Mouse (Mus musculus) neural tube, embryonic 14.5 days (tissue): ENCODE results near the gene Sergef. TPM values are rescaled to one million over a fixed set of nuclear protein-coding genes. Genes with fewer than 3 reads are reported as not detected.

Source experiments
- ATAC-seq: fragments of 200-750 bp; cut with Nextera tagmentation; 2 replicates; pipeline ENCODE4 v1.8.0; 2017; ENCODE audit warnings: low read depth, mild to moderate bottlenecking, moderate TSS enrichment, moderate library complexity
- H3K27ac ChIP-seq: fragments of 300-500 bp; sonication (generic); 2 replicates; pipeline ENCODE4 v1.5.1; 2014; ENCODE audit warnings: low read depth, mild to moderate bottlenecking, control low read depth, low read length, moderate library complexity, mixed read lengths
- H3K27me3 ChIP-seq: fragments of 300-500 bp; sonication (generic); 2 replicates; pipeline ENCODE4 v1.6.1; 2014; ENCODE audit warnings: low read length; ENCODE audit not compliant: control insufficient read depth, insufficient read depth
- H3K36me3 ChIP-seq: fragments of 300-500 bp; sonication (generic); 2 replicates; pipeline ENCODE4 v1.6.1; 2014; ENCODE audit warnings: low read length, mixed read lengths; ENCODE audit not compliant: control insufficient read depth, insufficient read depth
- H3K4me1 ChIP-seq: fragments of 300-500 bp; sonication (generic); 2 replicates; pipeline ENCODE4 v1.6.1; 2014; ENCODE audit warnings: low read length; ENCODE audit not compliant: control insufficient read depth, insufficient read depth
- H3K4me2 ChIP-seq: fragments of 300-500 bp; sonication (generic); 2 replicates; pipeline ENCODE4 v1.6.1; 2014; ENCODE audit warnings: mild to moderate bottlenecking, low read depth, low read length, control low read depth
- H3K4me3 ChIP-seq: fragments of 300-500 bp; sonication (generic); 2 replicates; pipeline ENCODE4 v1.5.1; 2014; ENCODE audit warnings: low read depth, low read length, control low read depth, mixed read lengths
- H3K9ac ChIP-seq: fragments of 300-500 bp; sonication (generic); replicated peaks from 2 replicates; pipeline ENCODE4 v1.6.1; 2014; ENCODE audit warnings: low read depth, mild to moderate bottlenecking, control low read depth, low read length, mixed read lengths
- H3K9me3 ChIP-seq: fragments of 300-500 bp; sonication (generic); 2 replicates; pipeline ENCODE4 v1.6.1; 2016; ENCODE audit warnings: low read length; ENCODE audit not compliant: control insufficient read depth
- WGBS: fragments of 180-500 bp; shearing (Covaris S2); extraction: QIAGEN DNeasy Blood & Tissue Kit; methylation state at CpG from one replicate; pipeline ENCODE4 v1.1.7; 2014; 5-methylcytosine and 5-hydroxymethylcytosine counted together
- polyA plus RNA-seq: library from polyadenylated mRNA; unstranded; fragments of >200 nt; fragmentation: Nextera tagmentation; extraction: Ambion mirVana; gene quantifications from 2 replicates; pipeline ENCODE4 v1.2.1, GENCODE M21; 2014

The Sergef gene
- polyA plus RNA-seq, 1 experiment from 2014 or later = 46.3 TPM

GRCm38 (mm10) chr7:46499561-46499960 is 140.0 kb downstream of the Sergef start:
- 94% methylated on average over 4 of the region's 4 CpGs for WGBS
- Histone ChIP-seq H3K4me1 (no peaks in the 10 kb centered on the region; the same call in 1 of the 2 replicates), H3K4me2 (no peak overlapping the region), H3K9ac (no peak overlapping the region), H3K27ac (no peak overlapping the region), H3K4me3 (no peak overlapping the region), H3K9me3 (no peaks in the 10 kb centered on the region), H3K36me3 (no peaks in the 10 kb centered on the region), H3K27me3 (no peaks in the 10 kb centered on the region)
- ATAC-seq = no peak

- no peaks in the 10 kb centered on the region for H3K27me3 ChIP-seq
- ATAC-seq = no peak
- WGBS = 63% methylated on average over 14 of the region's 14 CpGs
Observed at GRCm38 (mm10) chr7:46492134-46492678, 147.4 kb downstream of the Sergef start.

GRCm38 (mm10) chr7:46487354-46487753 is 152.3 kb downstream of the Sergef start:
- Histone ChIP-seq H3K4me3 (no peak overlapping the region), H3K4me1 (peaks cover 4% of the 10 kb centered on the region; the same call in 1 of the 2 replicates), H3K27me3 (no peaks in the 10 kb centered on the region), H3K9ac (no peak overlapping the region), H3K9me3 (no peaks in the 10 kb centered on the region), H3K27ac (no peak overlapping the region), H3K36me3 (no peaks in the 10 kb centered on the region), H3K4me2 (no peak overlapping the region)
- no peak for ATAC-seq
- 49% methylated on average over 4 of the region's 4 CpGs for WGBS

More at GRCm38 (mm10) chr7:46492134-46492678, 147.4 kb downstream of the Sergef start:
- Histone ChIP-seq H3K4me1 (no peaks in the 10 kb centered on the region), H3K27ac (no peak overlapping the region), H3K4me3 (no peak overlapping the region), H3K36me3 (no peaks in the 10 kb centered on the region), H3K9ac (no peak overlapping the region), H3K4me2 (no peak overlapping the region), H3K9me3 (no peaks in the 10 kb centered on the region)

DNA sequence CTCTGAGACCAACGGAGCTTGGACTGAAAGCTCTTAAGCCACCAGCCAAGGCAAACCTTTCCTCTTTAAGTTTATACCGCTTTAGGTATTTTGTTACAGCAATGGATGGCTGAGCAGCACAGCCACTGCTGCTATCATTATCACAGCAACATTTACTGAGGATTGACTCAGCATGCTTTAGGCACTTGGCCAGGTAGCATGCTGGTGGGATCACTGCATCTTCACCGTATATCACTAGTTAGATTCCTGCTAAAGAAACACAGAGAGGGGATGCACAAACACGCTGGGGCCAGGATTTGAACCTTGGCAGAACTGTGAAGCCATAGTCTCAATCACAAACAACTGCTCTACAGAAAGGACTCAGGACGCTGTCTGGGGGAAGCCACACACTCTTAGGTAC is 152.8 kb downstream of the Sergef start:
- no peak overlapping the region for H3K4me3 ChIP-seq
- H3K27ac ChIP-seq = no peak overlapping the region
- H3K36me3 ChIP-seq = no peaks in the 10 kb centered on the region
- H3K4me2 ChIP-seq = no peak overlapping the region
- no peaks in the 10 kb centered on the region for H3K27me3 ChIP-seq
- no peaks in the 10 kb centered on the region for H3K9me3 ChIP-seq
- H3K4me1 ChIP-seq = peaks cover 5% of the 10 kb centered on the region; the same call in 1 of the 2 replicates
- no peak overlapping the region for H3K9ac ChIP-seq
- 78% methylated on average over 5 of the region's 5 CpGs for WGBS
- ATAC-seq = no peak

- Histone ChIP-seq H3K9me3 (no peaks in the 10 kb centered on the region), H3K4me3 (no peak overlapping the region), H3K4me1 (peaks cover 5% of the 10 kb centered on the region; the same call in 1 of the 2 replicates), H3K27me3 (no peaks in the 10 kb centered on the region), H3K4me2 (no peak overlapping the region), H3K36me3 (no peaks in the 10 kb centered on the region), H3K9ac (no peak overlapping the region), H3K27ac (no peak overlapping the region)
- 92% methylated on average over 6 of the region's 6 CpGs for WGBS
- ATAC-seq = no peak
Observed at GRCm38 (mm10) chr7:46484223-46484622, 155.4 kb downstream of the Sergef start.

- no peaks in the 10 kb centered on the region for H3K36me3 ChIP-seq
- no peak for ATAC-seq
- H3K27me3 ChIP-seq = no peaks in the 10 kb centered on the region
- H3K27ac ChIP-seq = no peak overlapping the region
- no peak overlapping the region for H3K4me2 ChIP-seq
- no peak overlapping the region for H3K9ac ChIP-seq
- 38% methylated on average over 10 of the region's 10 CpGs for WGBS
- H3K4me3 ChIP-seq = no peak overlapping the region
- peaks cover 5% of the 10 kb centered on the region; the same call in 1 of the 2 replicates for H3K4me1 ChIP-seq
- no peaks in the 10 kb centered on the region for H3K9me3 ChIP-seq
Observed at GRCm38 (mm10) chr7:46483050-46483449, 156.6 kb downstream of the Sergef start.

GRCm38 (mm10) chr7:46482099-46482531 is 157.5 kb downstream of the Sergef start:
- Histone ChIP-seq H3K27ac (no peak overlapping the region), H3K4me1 (peaks cover 5% of the 10 kb centered on the region; the same call in 1 of the 2 replicates), H3K4me3 (no peak overlapping the region), H3K9me3 (no peaks in the 10 kb centered on the region), H3K36me3 (no peaks in the 10 kb centered on the region), H3K4me2 (no peak overlapping the region), H3K27me3 (no peaks in the 10 kb centered on the region), H3K9ac (no peak overlapping the region)
- WGBS = 60% methylated on average over 2 of the region's 2 CpGs
- ATAC-seq = peak; percentile 44; the same call in 1 of the 2 replicates

DNA sequence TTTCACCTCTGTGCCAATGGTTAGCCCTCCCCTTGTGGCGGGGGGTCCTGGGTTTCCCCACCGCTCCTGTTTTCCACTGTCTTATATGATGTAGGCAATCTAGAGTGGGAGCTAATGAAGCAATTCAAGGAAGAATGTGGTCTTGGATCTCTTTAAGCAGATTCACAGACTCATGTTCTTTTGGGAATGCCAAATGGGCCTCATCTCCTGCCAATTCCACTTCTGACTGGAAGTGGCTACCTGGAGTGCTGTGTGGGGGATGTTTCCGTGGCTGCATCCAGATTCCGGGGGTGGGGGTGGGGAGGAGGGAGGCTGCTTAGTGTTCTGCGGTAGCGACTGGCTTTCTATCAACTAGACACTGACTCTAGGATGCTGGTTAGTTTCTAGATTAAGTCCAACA is 159.8 kb downstream of the Sergef start:
- ATAC-seq = no peak
- H3K36me3 ChIP-seq = no peaks in the 10 kb centered on the region
- no peak overlapping the region for H3K27ac ChIP-seq
- WGBS = 61% methylated on average over 6 of the region's 6 CpGs
- H3K4me3 ChIP-seq = no peak overlapping the region
- peaks cover 5% of the 10 kb centered on the region; the same call in 1 of the 2 replicates for H3K4me1 ChIP-seq
- no peak overlapping the region for H3K4me2 ChIP-seq
- H3K9ac ChIP-seq = no peak overlapping the region
- H3K9me3 ChIP-seq = no peaks in the 10 kb centered on the region
- H3K27me3 ChIP-seq = no peaks in the 10 kb centered on the region

GRCm38 (mm10) chr7:46477456-46477855 is 162.2 kb downstream of the Sergef start:
- Histone ChIP-seq H3K9me3 (no peaks in the 10 kb centered on the region), H3K4me2 (no peak overlapping the region), H3K27ac (no peak overlapping the region), H3K9ac (no peak overlapping the region), H3K4me3 (no peak overlapping the region), H3K4me1 (peaks cover 12% of the 10 kb centered on the region; the same call in 1 of the 2 replicates), H3K27me3 (no peaks in the 10 kb centered on the region), H3K36me3 (no peaks in the 10 kb centered on the region)
- ATAC-seq = no peak
- 90% methylated on average over 3 of the region's 3 CpGs for whole genome bisulfite sequencing
